Mouse (Mus musculus) megakaryocyte, embryonic 14.5 days (primary cell): ENCODE data around the gene Proser3.

ENCODE experiments used
- FLI1 ChIP-seq: IDR thresholded peaks from 2 replicates; pipeline ENCODE4 v1.6.1; 2012; ENCODE audit warnings: low read length, inconsistent platforms, mixed read lengths
- GATA1 ChIP-seq: IDR thresholded peaks from 3 replicates; pipeline ENCODE4 v1.6.1; 2012; ENCODE audit warnings: mixed read lengths, low read length, inconsistent platforms, borderline replicate concordance

DNA sequence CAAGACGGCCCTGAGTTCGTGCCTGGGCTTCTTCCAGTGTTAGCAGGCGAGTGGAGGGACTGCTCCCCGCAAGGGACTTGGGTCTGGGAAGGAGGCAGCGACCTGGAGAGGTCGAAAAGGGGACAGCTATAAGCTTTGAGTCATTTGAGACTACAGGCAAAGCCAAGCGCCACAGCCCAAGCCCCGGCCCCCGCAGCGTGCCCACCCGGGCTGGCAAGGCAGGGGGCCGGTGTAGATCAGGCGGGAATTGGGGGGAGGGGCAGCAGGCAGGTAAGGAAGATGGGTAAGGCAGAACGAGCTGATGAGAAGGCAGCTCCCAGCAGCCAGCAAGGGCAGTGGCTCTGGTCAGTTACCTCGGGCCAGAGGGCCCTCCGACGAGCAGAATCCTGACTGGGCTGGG lies 25.7 kb downstream of the Proser3 start:
- no peak for TF ChIP-seq GATA1
- no peak for TF ChIP-seq FLI1
